Mouse (Mus musculus): Measurements from ENCODE around the gene Hist2h3c2. TPM values are rescaled to one million over a fixed set of nuclear protein-coding genes. Genes with fewer than 3 reads are reported as not detected.

Hist2h3c2 gene
- polyA plus RNA-seq, 2 experiments, result 14.6 to 91.6 TPM

DNA sequence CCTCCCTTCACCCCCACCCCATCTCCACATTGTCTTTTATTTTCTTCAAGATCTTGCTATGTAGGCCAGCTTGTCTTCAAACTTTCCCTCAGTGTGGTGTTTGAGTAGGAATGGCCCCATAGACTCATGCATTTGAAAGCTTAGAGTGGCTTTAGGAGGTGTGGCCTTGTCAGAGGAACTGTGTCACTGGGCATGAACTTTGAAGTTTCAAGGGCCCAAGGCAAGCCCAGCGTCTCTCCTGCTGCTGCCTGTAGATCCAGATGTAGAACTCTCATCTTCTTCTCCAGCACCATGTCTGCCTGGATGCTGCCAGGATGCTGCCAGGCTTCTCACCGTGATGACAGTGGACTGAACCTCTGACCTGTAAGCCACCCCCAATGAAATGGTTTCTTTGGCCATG, 10.1 kb downstream of the Hist2h3c2 start:
- ATAC-seq (ENCODE audit: insufficient read depth) (no peak), DNase-seq (ENCODE audit: low read depth in 3 of 3, low spot score in 3 of 3) (no peak)

DNA sequence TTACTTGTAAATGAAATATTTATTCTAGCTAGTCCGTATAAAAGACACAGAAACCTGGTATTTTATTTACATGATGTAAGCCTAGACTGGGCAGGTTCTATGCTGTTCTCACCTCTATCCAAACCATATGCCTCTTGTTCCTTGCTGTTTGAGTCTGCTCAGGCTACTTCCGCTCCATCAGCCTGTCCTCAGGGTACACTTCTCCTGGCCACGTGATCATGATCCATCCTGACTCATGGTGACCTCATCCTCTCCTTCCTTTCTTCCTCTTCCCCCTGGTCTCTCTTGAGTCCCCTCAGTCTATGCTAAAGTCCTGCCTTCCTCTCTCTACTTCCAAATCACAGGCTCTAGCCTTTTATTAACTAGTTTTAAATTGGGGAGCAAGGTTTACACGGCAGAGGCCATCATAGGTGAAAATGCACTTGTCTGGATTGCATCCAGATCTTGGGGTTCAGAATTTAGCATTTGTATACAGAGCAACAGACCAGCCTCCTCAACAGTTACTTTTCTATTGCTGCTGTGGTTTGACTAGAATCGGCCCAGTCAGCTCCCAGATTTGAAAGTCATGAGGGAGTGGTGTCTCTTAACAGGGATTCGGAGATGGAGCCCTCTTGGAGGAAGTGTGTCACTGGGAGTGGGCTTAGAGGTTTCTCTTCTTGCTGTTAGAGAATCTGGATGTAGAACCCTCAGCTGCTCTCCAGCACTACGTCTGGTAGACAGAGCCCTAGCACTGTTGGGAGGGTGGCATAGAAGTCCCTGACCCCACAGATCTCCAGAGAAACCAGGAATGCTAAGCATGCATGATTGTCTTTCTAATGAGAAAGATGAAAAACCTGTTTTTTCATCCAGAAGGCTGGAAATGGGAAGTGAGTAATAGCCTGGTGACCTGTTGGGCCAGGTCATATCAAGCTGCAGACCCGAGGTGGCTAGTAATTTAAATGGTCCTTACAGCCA, 12.0 kb downstream of the Hist2h3c2 start:
- Histone ChIP-seq H3K9me3 (ENCODE audit: control insufficient read depth, low read length) (no peaks in the 10 kb centered on the region), H3K27ac (no peak overlapping the region), H3K4me3 (ENCODE audit: insufficient read depth in 1 of 2, low read depth in 2 of 2, low read length in 2 of 2) (no peak overlapping the region), H3K36me3 (replicated peaks; ENCODE audit: control insufficient read depth, insufficient read depth, low read depth) (no peaks in the 10 kb centered on the region), H3K4me2 (ENCODE audit: low read depth) (no peak overlapping the region), H3K4me1 (replicated peaks; ENCODE audit: control insufficient read depth in 2 of 2, insufficient read depth in 2 of 2, low read length in 1 of 2) (peaks cover 32 to 45% of the 10 kb centered on the region in 2 experiments), H3K27me3 (ENCODE audit: control insufficient read depth, insufficient read depth, low read length) (no peaks in the 10 kb centered on the region), H3K9ac (replicated peaks) (no peak overlapping the region)
- ATAC-seq (ENCODE audit: insufficient read depth) (no peak), DNase-seq (ENCODE audit: low read depth in 3 of 3, low spot score in 3 of 3) (no peak)
- 61% methylated on average over 8 of the region's 8 CpGs for WGBS (ENCODE audit: insufficient replicate concordance)
- TF ChIP-seq CTCF (IDR thresholded peaks at IDR 0.05; ENCODE audit: low read depth) (no peak), EP300 (IDR thresholded peaks at IDR 0.05; ENCODE audit: low read depth) (no peak)

More for the DNA sequence above, 10.1 kb downstream of the Hist2h3c2 start:
- Histone ChIP-seq H3K27me3 (ENCODE audit: control insufficient read depth, insufficient read depth, low read length) (no peaks in the 10 kb centered on the region), H3K4me1 (replicated peaks; ENCODE audit: control insufficient read depth in 2 of 2, insufficient read depth in 2 of 2, low read length in 1 of 2) (peaks cover 18 to 32% of the 10 kb centered on the region in 2 experiments), H3K27ac (no peak overlapping the region), H3K4me2 (ENCODE audit: low read depth) (no peak overlapping the region), H3K4me3 (ENCODE audit: insufficient read depth in 1 of 2, low read depth in 2 of 2, low read length in 2 of 2) (no peak overlapping the region), H3K9ac (replicated peaks) (no peak overlapping the region), H3K9me3 (ENCODE audit: control insufficient read depth, low read length) (no peaks in the 10 kb centered on the region), H3K36me3 (replicated peaks; ENCODE audit: control insufficient read depth, insufficient read depth, low read depth) (no peaks in the 10 kb centered on the region)
- WGBS (ENCODE audit: insufficient replicate concordance), result 66% methylated on average over 2 of the region's 2 CpGs
- TF ChIP-seq EP300 (IDR thresholded peaks at IDR 0.05; ENCODE audit: low read depth) (no peak), CTCF (IDR thresholded peaks at IDR 0.05; ENCODE audit: low read depth) (no peak)

DNA sequence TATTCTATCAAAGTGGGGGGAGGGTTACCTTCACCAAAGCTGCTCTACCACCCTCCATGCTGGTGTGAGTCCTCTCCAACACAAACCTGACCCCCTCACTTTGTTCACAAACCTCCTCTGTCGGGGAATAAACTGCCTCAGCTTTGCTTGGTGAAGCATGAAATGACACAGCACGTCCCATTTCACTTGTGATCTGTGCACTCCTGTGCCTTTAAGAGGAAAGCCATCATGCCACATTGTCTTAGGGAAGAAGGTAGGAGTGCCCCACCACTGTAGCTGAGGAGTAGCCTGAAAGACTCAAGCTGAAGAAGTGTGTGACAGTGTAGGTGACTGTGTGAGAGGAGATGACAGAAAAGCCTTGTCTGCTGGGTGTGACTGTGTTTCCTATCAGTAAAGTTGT, 13.5 kb downstream of the Hist2h3c2 start:
- H3K4me3 ChIP-seq (ENCODE audit: insufficient read depth in 1 of 2, low read depth in 2 of 2, low read length in 2 of 2), result peak overlapping the region; percentile 15 to 31; a peak in 2 of 4 replicates
- H3K9ac ChIP-seq (replicated peaks), result peak overlapping the region; percentile 56
- H3K27me3 ChIP-seq (ENCODE audit: control insufficient read depth, insufficient read depth, low read length), result no peaks in the 10 kb centered on the region
- H3K36me3 ChIP-seq (replicated peaks; ENCODE audit: control insufficient read depth, insufficient read depth, low read depth), result no peaks in the 10 kb centered on the region
- TF ChIP-seq EP300 (IDR thresholded peaks at IDR 0.05; ENCODE audit: low read depth), result no peak
- no peak for TF ChIP-seq CTCF (IDR thresholded peaks at IDR 0.05; ENCODE audit: low read depth)
- H3K9me3 ChIP-seq (ENCODE audit: control insufficient read depth, low read length), result no peaks in the 10 kb centered on the region
- WGBS (ENCODE audit: insufficient replicate concordance), result 51% methylated on average over 2 of the region's 2 CpGs
- H3K4me2 ChIP-seq (ENCODE audit: low read depth), result peak overlapping the region; percentile 81
- peaks cover 32 to 47% of the 10 kb centered on the region in 2 experiments for H3K4me1 ChIP-seq (replicated peaks; ENCODE audit: control insufficient read depth in 2 of 2, insufficient read depth in 2 of 2, low read length in 1 of 2)
- no peak for DNase-seq (ENCODE audit: low read depth in 3 of 3, low spot score in 3 of 3)
- ATAC-seq (ENCODE audit: insufficient read depth), result no peak
- peak overlapping the region; percentile 48 for H3K27ac ChIP-seq

DNA sequence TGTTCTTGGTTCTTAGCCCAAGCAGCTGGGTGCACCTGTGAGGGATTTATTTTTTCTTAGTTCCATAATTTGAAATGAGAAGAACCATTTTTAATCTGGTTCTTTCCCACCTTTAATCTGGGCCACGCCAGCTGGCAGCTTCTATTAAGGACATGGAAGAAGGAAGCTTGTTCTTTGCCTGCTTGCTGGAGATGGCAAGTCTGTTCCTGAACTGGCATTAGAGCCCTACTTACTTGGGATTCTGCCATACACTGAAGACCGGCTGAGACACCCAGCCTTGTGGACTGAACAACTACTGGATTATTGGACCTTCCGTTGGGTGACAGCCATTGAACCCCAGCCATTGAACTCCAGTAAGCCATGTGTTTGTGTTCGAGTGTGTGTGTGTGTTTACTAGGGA, 16.2 kb downstream of the Hist2h3c2 start:
- Histone ChIP-seq H3K27me3 (ENCODE audit: control insufficient read depth, insufficient read depth, low read length) (no peaks in the 10 kb centered on the region), H3K4me1 (replicated peaks; ENCODE audit: control insufficient read depth in 2 of 2, insufficient read depth in 2 of 2, low read length in 1 of 2) (peaks cover 41 to 54% of the 10 kb centered on the region in 2 experiments), H3K4me3 (ENCODE audit: insufficient read depth in 1 of 2, low read depth in 2 of 2, low read length in 2 of 2) (peak overlapping the region; percentile 54 to 73), H3K27ac (peak overlapping the region; percentile 100), H3K9ac (replicated peaks) (peak overlapping the region; percentile 99), H3K4me2 (ENCODE audit: low read depth) (peak overlapping the region; percentile 81), H3K36me3 (replicated peaks; ENCODE audit: control insufficient read depth, insufficient read depth, low read depth) (no peaks in the 10 kb centered on the region), H3K9me3 (ENCODE audit: control insufficient read depth, low read length) (no peaks in the 10 kb centered on the region)
- DNase-seq (ENCODE audit: low read depth in 3 of 3, low spot score in 3 of 3), result no peak
- 79% methylated on average over 4 of the region's 4 CpGs for WGBS (ENCODE audit: insufficient replicate concordance)
- no peak for ATAC-seq (ENCODE audit: insufficient read depth)
- TF ChIP-seq EP300 (IDR thresholded peaks at IDR 0.05; ENCODE audit: low read depth) (no peak), CTCF (IDR thresholded peaks at IDR 0.05; ENCODE audit: low read depth) (no peak)

DNA sequence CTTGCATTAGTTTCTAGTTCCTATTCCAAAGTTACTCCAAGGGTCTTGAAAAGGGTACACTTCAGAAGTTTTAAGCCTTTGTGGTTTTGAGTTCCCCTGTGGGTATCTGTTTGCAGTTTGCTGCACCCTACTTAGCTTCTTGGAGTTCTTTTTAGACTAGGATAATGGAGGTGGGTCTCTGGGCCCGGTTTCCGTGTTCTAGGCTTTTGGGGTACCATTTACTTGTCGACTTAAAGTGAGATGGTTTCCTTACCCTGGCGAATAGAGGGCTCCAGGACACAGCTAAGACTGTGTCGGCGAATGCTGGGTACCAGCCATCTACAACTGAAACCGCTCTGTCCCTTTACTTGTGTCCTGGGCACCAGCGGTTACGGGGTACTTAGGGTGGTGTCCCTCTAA, 17.3 kb downstream of the Hist2h3c2 start:
- Histone ChIP-seq H3K27me3 (ENCODE audit: control insufficient read depth, insufficient read depth, low read length) (no peaks in the 10 kb centered on the region), H3K9me3 (ENCODE audit: control insufficient read depth, low read length) (no peaks in the 10 kb centered on the region), H3K27ac (peak overlapping the region; percentile 100), H3K36me3 (replicated peaks; ENCODE audit: control insufficient read depth, insufficient read depth, low read depth) (no peaks in the 10 kb centered on the region), H3K4me2 (ENCODE audit: low read depth) (peak overlapping the region; percentile 81), H3K9ac (replicated peaks) (peak overlapping the region; percentile 99), H3K4me1 (replicated peaks; ENCODE audit: control insufficient read depth in 2 of 2, insufficient read depth in 2 of 2, low read length in 1 of 2) (peaks cover 41 to 51% of the 10 kb centered on the region in 2 experiments), H3K4me3 (ENCODE audit: insufficient read depth in 1 of 2, low read depth in 2 of 2, low read length in 2 of 2) (peak overlapping the region; percentile 73 to 79)
- ATAC-seq (ENCODE audit: insufficient read depth) (no peak), DNase-seq (ENCODE audit: low read depth in 3 of 3, low spot score in 3 of 3) (no peak)
- 16% methylated on average over 9 of the region's 9 CpGs for WGBS (ENCODE audit: insufficient replicate concordance)
- TF ChIP-seq CTCF (IDR thresholded peaks at IDR 0.05; ENCODE audit: low read depth) (no peak), EP300 (IDR thresholded peaks at IDR 0.05; ENCODE audit: low read depth) (0 out of 2 replicates have a peak, but pooled peaks have one; percentile 10)

Measured in liver, embryonic 14.5 days (tissue).